28 mouse cellular contexts compared by ENCODE assay signal in genomic region chr19:17064421-17064820, GRCm38 (mm10).
DNase-seq lines count a peak whose midpoint lies in the region; ATAC-seq and TF ChIP-seq lines count a peak whose summit lies in the region.
"Had no signal": no experiment of that assay in that cellular context is flagged by ENCODE, and none has a peak within 500 bp of the region (broad histone marks: within the 10 kb centered on the region; RNA-seq: fewer than 3 reads in every experiment).

No protein-coding gene starts in this region.

- peak; percentile 86 for ATAC-seq in common myeloid progenitor, adult 5-6 weeks (replicated peaks; ENCODE audit: low read depth, poor library complexity, severe bottlenecking)
- ATAC-seq in megakaryocyte, adult 5-6 weeks (ENCODE audit: poor library complexity, severe bottlenecking), result peak; percentile 21; the same call in 1 of the 2 replicates
- ATAC-seq: forebrain, embryonic 14.5 days; forebrain, postnatal 0 days; hindbrain, postnatal 0 days; inflammation-experienced regulatory T-cells, adult 6 months; intestine, embryonic 16.5 days; Patski had no signal

- no peak overlapping the region for H3K9ac ChIP-seq in CH12.LX (ENCODE audit: insufficient read depth, low read depth)
- H3K9ac ChIP-seq: embryonic facial prominence, embryonic 12.5 days; embryonic facial prominence, embryonic 15.5 days; forebrain, postnatal 0 days; heart, embryonic 13.5 days; hindbrain, embryonic 13.5 days had no signal

- in situ Hi-C loops in CH12.LX (cut with MboI; ENCODE audit: low pct_ligation_motif_present, low pct_unique_long_range_greater_than_20kb, low sequenced_read_pairs), result no loop called here

- no peak for TF ChIP-seq CTCF in CH12.LX (conservative IDR thresholded peaks at IDR 0.05 in 1 of 2, IDR thresholded peaks at IDR 0.05 in 1 of 2; ENCODE audit: low read depth in 2 of 2, low read length in 2 of 2)

- TF ChIP-seq EP300 in CH12.LX (IDR thresholded peaks at IDR 0.05; ENCODE audit: low read length), result 0 out of 2 replicates have a peak, but pooled peaks have one; percentile 22

- H3K79me2 ChIP-seq in CH12.LX (replicated peaks; ENCODE audit: control insufficient read depth, extremely low read depth, insufficient read depth, poor library complexity, severe bottlenecking), result no peaks in the 10 kb centered on the region

- H3K4me1 ChIP-seq in CH12.LX (ENCODE audit: control insufficient read depth in 1 of 2, insufficient read depth in 2 of 2), result peaks cover 0 to 15% of the 10 kb centered on the region in 2 experiments; a peak in 2 of 4 replicates
- H3K4me1 ChIP-seq: embryonic facial prominence, embryonic 12.5 days; embryonic facial prominence, embryonic 15.5 days; heart, embryonic 10.5 days; heart, embryonic 13.5 days; hindbrain, embryonic 10.5 days; hindbrain, embryonic 13.5 days had no signal

- no peaks in the 10 kb centered on the region for H3K9me3 ChIP-seq in CH12.LX (replicated peaks; ENCODE audit: low read length)
- H3K9me3 ChIP-seq: embryonic facial prominence, embryonic 12.5 days; embryonic facial prominence, embryonic 15.5 days; G1E; heart, embryonic 10.5 days; heart, embryonic 13.5 days; hindbrain, embryonic 10.5 days; hindbrain, embryonic 13.5 days had no signal

- no peaks in the 10 kb centered on the region for H3K36me3 ChIP-seq in CH12.LX (replicated peaks in 1 of 2; ENCODE audit: control insufficient read depth in 1 of 2, insufficient read depth in 1 of 2, low read length in 1 of 2)
- H3K36me3 ChIP-seq: embryonic facial prominence, embryonic 12.5 days; embryonic facial prominence, embryonic 15.5 days; G1E; heart, embryonic 10.5 days; heart, embryonic 13.5 days; hindbrain, embryonic 10.5 days; hindbrain, embryonic 13.5 days had no signal

- no peak overlapping the region for H3K4me3 ChIP-seq in CH12.LX (replicated peaks in 1 of 3; ENCODE audit: low read depth in 2 of 3, low read length in 2 of 3, poor library complexity in 1 of 3)
- H3K4me3 ChIP-seq: embryonic facial prominence, embryonic 12.5 days; embryonic facial prominence, embryonic 15.5 days; gastrocnemius, adult 2 months; heart, adult 2 months; heart, embryonic 10.5 days; heart, embryonic 13.5 days; hindbrain, embryonic 10.5 days; hindbrain, embryonic 13.5 days had no signal

- no peak overlapping the region for H3K27ac ChIP-seq in CH12.LX (ENCODE audit: insufficient read depth, low read depth)
- H3K27ac ChIP-seq: embryonic facial prominence, embryonic 12.5 days; embryonic facial prominence, embryonic 15.5 days; gastrocnemius, adult 2 months; heart, adult 2 months; heart, embryonic 10.5 days; heart, embryonic 13.5 days; hindbrain, embryonic 10.5 days; hindbrain, embryonic 13.5 days; hindbrain, postnatal 0 days had no signal

- TF ChIP-seq POLR2A in CH12.LX (IDR thresholded peaks at IDR 0.05; ENCODE audit: low read depth, low read length), result no peak

- H3K4me2 ChIP-seq in CH12.LX (ENCODE audit: insufficient read depth, low read depth, poor library complexity, severe bottlenecking), result 0 out of 2 replicates have a peak overlapping the region, but pooled peaks have one; percentile 65
- H3K4me2 ChIP-seq: embryonic facial prominence, embryonic 12.5 days; embryonic facial prominence, embryonic 15.5 days; heart, embryonic 13.5 days; hindbrain, embryonic 13.5 days had no signal

- TF ChIP-seq RAD21 in CH12.LX (IDR thresholded peaks at IDR 0.05; ENCODE audit: low read depth, low read length), result no peak

- dilution Hi-C loops in CH12.LX (cut with MboI; ENCODE audit: extremely low pct_ligation_motif_present, extremely low pct_unique_long_range_greater_than_20kb, low sequenced_read_pairs), result no loop called here

- H3K27me3 ChIP-seq in CH12.LX (replicated peaks), result no peaks in the 10 kb centered on the region
- H3K27me3 ChIP-seq: embryonic facial prominence, embryonic 12.5 days; embryonic facial prominence, embryonic 15.5 days; heart, embryonic 13.5 days; hindbrain, embryonic 13.5 days; Patski had no signal

- DNase-seq in CH12.LX (ENCODE audit: extremely low read depth), result no peak
- DNase-seq in embryo, embryonic 11 days, result no peak
- DNase-seq in natural killer cell, adult 2 months (ENCODE audit: low spot score in 2 of 2), result no peak
- no peak for DNase-seq in ovary, postnatal 14 days (ENCODE audit: low spot score)
- DNase-seq: adrenal gland, postnatal 10 days; adrenal gland, postnatal 36 days; cerebellum, adult 11 months; cerebellum, adult 2 months; cerebellum, adult 9-11 months; cerebellum, postnatal 36 days; forebrain, postnatal 0 days; gastrocnemius, adult 2 months; gastrocnemius, postnatal 14 days; heart, adult 2 months had no signal

TF ChIP-seq in CH12.LX, 34 proteins besides CTCF, POLR2A, EP300 and RAD21:
- TF ChIP-seq MAZ (IDR thresholded peaks at IDR 0.05; ENCODE audit: low read depth, low read length) (no peak), E2F4 (IDR thresholded peaks at IDR 0.05; ENCODE audit: insufficient replicate concordance, low read depth, low read length) (no peak), SIN3A (IDR thresholded peaks at IDR 0.05; ENCODE audit: low read length) (no peak), MYC (IDR thresholded peaks at IDR 0.05; ENCODE audit: low read depth, low read length) (no peak), MAFK (IDR thresholded peaks at IDR 0.05; ENCODE audit: insufficient replicate concordance, low read length) (no peak), JUND (conservative IDR thresholded peaks at IDR 0.05; ENCODE audit: low read depth, low read length) (no peak), ZKSCAN1 (IDR thresholded peaks at IDR 0.05; ENCODE audit: borderline replicate concordance, low read depth, low read length) (no peak), PAX5 (IDR thresholded peaks at IDR 0.05; ENCODE audit: low read length) (no peak), CHD2 (IDR thresholded peaks at IDR 0.05; ENCODE audit: low read length) (no peak), UBTF (IDR thresholded peaks at IDR 0.05; ENCODE audit: low read depth, low read length) (no peak), RCOR1 (conservative IDR thresholded peaks at IDR 0.05; ENCODE audit: low read depth, low read length) (no peak), SMC3 (IDR thresholded peaks at IDR 0.05; ENCODE audit: low read depth, low read length) (no peak)
TF ChIP-seq in CH12.LX: peak in this region for 0.
